Mouse (Mus musculus) C2C12 (cell line): ENCODE measurements around the gene Zscan22. TPM values are rescaled to one million over a fixed set of nuclear protein-coding genes. Genes with fewer than 3 reads are reported as not detected.
A peak's percentile ranks its signal among the peaks of the same experiment; 100 is the strongest.
"Not testable (repeated sequence)": the region's sequence is repeated elsewhere in the genome, so short reads cannot be mapped to it uniquely, and the experiment has no call there.

Experiments used
- H3K27me3 ChIP-seq: one replicate; pipeline ENCODE4 v1.6.1; 2011; ENCODE audit not compliant: control insufficient read depth, insufficient read depth, insufficient read length
- H3K36me3 ChIP-seq: one replicate; pipeline ENCODE4 v1.6.1; 2011; ENCODE audit not compliant: control insufficient read depth, insufficient read depth
- H3K4me3 ChIP-seq: one replicate; pipeline ENCODE4 v1.5.1; 2011; ENCODE audit warnings: mild to moderate bottlenecking, control low read depth; ENCODE audit not compliant: poor library complexity, insufficient read depth, severe bottlenecking
- H3K79me2 ChIP-seq: one replicate; pipeline ENCODE4 v1.6.1; 2011; ENCODE audit not compliant: control insufficient read depth, insufficient read depth
- H3K79me3 ChIP-seq: one replicate; pipeline ENCODE4 v1.6.1; 2011; ENCODE audit warnings: low read depth, control low read depth
- H3ac ChIP-seq: one replicate; pipeline ENCODE3; 2011; ENCODE audit warnings: low read depth; ENCODE audit not compliant: control insufficient read depth, insufficient read length
- CEBPB ChIP-seq: IDR thresholded peaks from one replicate; pipeline ENCODE4 v1.6.1; 2011; ENCODE audit warnings: low read depth, mild to moderate bottlenecking, control low read depth, moderate library complexity
- CTCF ChIP-seq: IDR thresholded peaks from one replicate; pipeline ENCODE4 v1.5.1; 2011; ENCODE audit not compliant: control insufficient read depth, insufficient read depth, insufficient read length
- FOSL1 ChIP-seq: IDR thresholded peaks from one replicate; pipeline ENCODE4 v1.8.0; 2011; ENCODE audit warnings: mild to moderate bottlenecking, low read length; ENCODE audit not compliant: poor library complexity, insufficient read depth, severe bottlenecking
- MAX ChIP-seq: IDR thresholded peaks from one replicate; pipeline ENCODE4 v1.6.1; 2011; ENCODE audit warnings: mild to moderate bottlenecking, control low read depth
- MYOD1 ChIP-seq: IDR thresholded peaks from one replicate; pipeline ENCODE4 v1.6.1; 2011; ENCODE audit warnings: low read depth; ENCODE audit not compliant: control insufficient read depth, insufficient read length
- MYOG ChIP-seq: IDR thresholded peaks from one replicate; pipeline ENCODE4 v1.6.1; 2011; ENCODE audit not compliant: control insufficient read depth, insufficient read length; ENCODE audit errors: extremely low read depth
- USF1 ChIP-seq: IDR thresholded peaks from one replicate; pipeline ENCODE4 v1.6.1; 2011; ENCODE audit warnings: low read depth, mild to moderate bottlenecking, control low read depth, moderate library complexity
- polyA plus RNA-seq: library from polyadenylated mRNA; unstranded; fragments of >200 nt; fragmentation: generic; extraction: Trizol; gene quantifications from one replicate; pipeline ENCODE4 v1.2.1, GENCODE M21; 2012; ENCODE audit warnings: missing spikeins

Gene Zscan22
- polyA plus RNA-seq, 1 experiment = 5.1 TPM

DNA sequence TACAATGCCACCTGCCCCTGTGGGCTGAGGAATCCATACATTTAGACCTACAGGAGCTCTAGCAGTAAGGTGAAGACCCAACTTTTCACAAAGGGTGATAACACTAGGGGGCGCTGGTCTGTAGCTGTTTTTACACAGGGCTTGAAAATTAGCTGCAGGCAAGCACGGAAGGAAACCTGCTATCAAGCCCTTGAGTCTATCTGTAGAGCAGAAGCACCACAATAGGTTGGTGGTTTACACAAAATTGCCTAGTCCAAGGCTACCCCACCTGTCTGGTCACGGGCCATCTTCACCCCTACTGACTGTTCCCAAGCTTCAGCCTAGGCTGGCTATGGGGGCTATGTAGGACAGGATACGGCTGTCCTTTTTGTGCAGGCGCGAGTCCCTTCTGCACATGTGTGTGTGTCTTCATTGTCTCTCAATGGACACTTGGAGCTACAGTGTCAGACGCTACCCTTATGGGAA is 11.9 kb downstream of the Zscan22 start:
- Histone ChIP-seq H3ac (no peak overlapping the region), H3K79me2 (no peaks in the 10 kb centered on the region), H3K79me3 (no peaks in the 10 kb centered on the region), H3K36me3 (peaks cover 12% of the 10 kb centered on the region), H3K4me3 (no peak overlapping the region), H3K27me3 (no peaks in the 10 kb centered on the region)
- TF ChIP-seq MYOG (no peak), CEBPB (no peak), MAX (no peak), CTCF (no peak), FOSL1 (no peak), USF1 (no peak), MYOD1 (no peak)

GRCm38 (mm10) chr7:12910181-12910668 is 12.6 kb downstream of the Zscan22 start:
- Histone ChIP-seq H3K36me3 (peaks cover 12% of the 10 kb centered on the region), H3K79me3 (no peaks in the 10 kb centered on the region), H3K79me2 (no peaks in the 10 kb centered on the region), H3K4me3 (no peak overlapping the region), H3K27me3 (no peaks in the 10 kb centered on the region), H3ac (no peak overlapping the region)
- no peak for TF ChIP-seq CTCF
- TF ChIP-seq CEBPB = no peak
- TF ChIP-seq MYOD1 = no peak
- TF ChIP-seq MYOG = no peak
- TF ChIP-seq USF1 = no peak

DNA sequence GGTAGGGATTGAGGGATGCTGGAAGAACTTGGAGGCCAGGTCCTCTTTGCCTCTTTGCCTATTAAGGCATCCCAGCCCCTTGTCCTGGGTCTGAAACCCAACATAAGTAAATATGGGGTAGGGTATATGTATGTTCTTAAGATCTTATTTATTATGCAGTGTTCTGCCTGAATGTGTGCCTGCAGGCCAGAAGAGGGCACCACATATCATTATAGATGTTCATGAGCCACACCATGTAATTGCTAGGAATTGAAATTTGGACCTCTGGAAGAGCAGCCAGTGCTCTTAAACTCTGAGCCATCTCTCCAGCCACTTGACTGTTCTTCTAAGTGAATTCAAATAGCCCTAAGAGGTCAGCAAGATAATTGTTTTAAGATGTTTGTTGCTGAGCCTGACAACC is 15.9 kb downstream of the Zscan22 start:
- Histone ChIP-seq H3ac (no peak overlapping the region), H3K36me3 (no peaks in the 10 kb centered on the region), H3K79me2 (no peaks in the 10 kb centered on the region), H3K4me3 (no peak overlapping the region), H3K27me3 (no peaks in the 10 kb centered on the region), H3K79me3 (no peaks in the 10 kb centered on the region)
- no peak for TF ChIP-seq MYOD1
- TF ChIP-seq MYOG = no peak
- no peak for TF ChIP-seq CTCF
- TF ChIP-seq USF1 = no peak
- no peak for TF ChIP-seq FOSL1
- TF ChIP-seq CEBPB = no peak
- no peak for TF ChIP-seq MAX

- peaks cover 34% of the 10 kb centered on the region for H3K79me2 ChIP-seq
- H3K27me3 ChIP-seq, H3ac ChIP-seq, H3K4me3 ChIP-seq: not testable (repeated sequence)
- peaks cover 30% of the 10 kb centered on the region for H3K36me3 ChIP-seq
- peaks cover 29% of the 10 kb centered on the region for H3K79me3 ChIP-seq
These were observed 22.9 kb downstream of the Zscan22 start for GRCm38 (mm10) chr7:12920495-12920894.

- no peaks in the 10 kb centered on the region for H3K27me3 ChIP-seq
- H3K36me3 ChIP-seq = peaks cover 38% of the 10 kb centered on the region
- peaks cover 31% of the 10 kb centered on the region for H3K79me3 ChIP-seq
- H3ac ChIP-seq = peak overlapping the region; percentile 82
- peak overlapping the region; percentile 75 for H3K4me3 ChIP-seq
- peaks cover 34% of the 10 kb centered on the region for H3K79me2 ChIP-seq
- no peak for TF ChIP-seq CTCF
- no peak for TF ChIP-seq MYOD1
- no peak for TF ChIP-seq USF1
- no peak for TF ChIP-seq CEBPB
- TF ChIP-seq FOSL1 = no peak
- TF ChIP-seq MYOG = no peak
- TF ChIP-seq MAX = no peak
These were observed 23.7 kb downstream of the Zscan22 start for GRCm38 (mm10) chr7:12921318-12921704.

DNA sequence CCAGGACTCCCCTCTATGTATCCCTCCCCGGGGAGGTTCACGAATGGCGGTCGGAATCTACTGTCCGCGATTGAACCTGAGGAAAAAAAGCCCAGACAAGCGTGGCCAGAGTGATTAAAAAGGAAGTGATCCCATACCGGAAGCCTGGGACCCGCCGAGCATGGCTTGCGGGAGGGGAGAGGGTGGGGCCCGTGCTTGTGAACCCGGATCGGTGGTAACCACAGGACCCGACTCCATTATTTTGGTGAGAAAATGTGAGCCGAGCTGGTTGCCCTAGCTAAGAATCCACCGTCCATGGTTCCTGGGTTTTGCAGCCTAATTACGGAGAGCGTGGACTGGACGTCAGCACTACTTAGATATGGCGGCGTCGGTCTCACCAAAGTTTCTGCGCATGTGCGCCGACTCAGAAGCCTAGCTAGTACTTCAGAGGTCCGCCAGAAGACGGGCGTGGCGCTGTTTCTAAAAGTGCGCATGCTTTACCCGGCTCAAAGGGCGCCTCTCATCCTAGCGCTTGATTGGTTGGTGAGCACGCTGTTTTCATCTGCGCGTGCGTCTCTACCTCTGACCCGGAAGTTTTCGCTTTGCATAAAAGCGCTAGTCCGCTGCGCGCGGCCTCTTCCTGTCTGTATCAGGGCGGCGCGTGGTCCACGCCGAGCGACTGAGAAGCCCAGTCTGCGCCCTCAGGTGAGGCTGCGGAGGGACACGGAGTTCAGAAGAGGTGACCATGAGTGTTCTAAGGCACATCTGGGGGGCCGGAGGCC is 24.3 kb downstream of the Zscan22 start, which contains the start of gene Rps5:
TSS of gene Rps5 (plus strand) at position 586 of the 761 bp plus-strand sequence.
- peak within 1 kb of the TSS; percentile 98 for H3ac ChIP-seq
- peaks cover 44% of the 10 kb centered on the region for H3K36me3 ChIP-seq
- H3K79me2 ChIP-seq = peaks cover 34% of the 10 kb centered on the region
- TF ChIP-seq USF1 (no peak), MYOG (no peak), CTCF (peak; percentile 7), MYOD1 (no peak), FOSL1 (no peak), MAX (peak; percentile 83), CEBPB (no peak)
- H3K79me3 ChIP-seq = peaks cover 31% of the 10 kb centered on the region
- H3K27me3 ChIP-seq = no peaks in the 10 kb centered on the region
- H3K4me3 ChIP-seq = peak within 1 kb of the TSS; percentile 75
